Mouse (Mus musculus): ENCODE measurements around the gene Fbxl17. TPM values are rescaled to one million over a fixed set of nuclear protein-coding genes. Genes with fewer than 3 reads are reported as not detected.

Fbxl17 gene
- total RNA-seq, 2 experiments from 2014 or later = 72.5 to 75.7 TPM

Small RNA genes lying within 50 kb of the gene (microRNA-seq; reads per million reads assigned to microRNA genes)
- gene Gm24813 = not detected
